ENCODE assay signal across 11 mouse cellular contexts in genomic region chr5:9622264-9623094, GRCm38 (mm10).
DNase-seq lines count a peak whose midpoint lies in the region; ATAC-seq lines count a peak whose summit lies in the region.
"Had no signal": no experiment of that assay in that cellular context is flagged by ENCODE, and none has a peak within 500 bp of the region (broad histone marks: within the 10 kb centered on the region; RNA-seq: fewer than 3 reads in every experiment).

No protein-coding gene starts in this region.

- no peaks in the 10 kb centered on the region for H3K36me3 ChIP-seq in midbrain, embryonic 11.5 days (ENCODE audit: control insufficient read depth, insufficient read depth, low read length)
- H3K36me3 ChIP-seq in liver, embryonic 12.5 days, result no peaks in the 10 kb centered on the region

- H3K27me3 ChIP-seq in midbrain, embryonic 11.5 days (ENCODE audit: control insufficient read depth, insufficient read depth, low read length), result no peaks in the 10 kb centered on the region
- no peaks in the 10 kb centered on the region for H3K27me3 ChIP-seq in liver, embryonic 12.5 days (replicated peaks)

- peaks cover 7% of the 10 kb centered on the region for H3K4me1 ChIP-seq in midbrain, embryonic 11.5 days (ENCODE audit: control insufficient read depth, insufficient read depth, low read length)
- no peaks in the 10 kb centered on the region for H3K4me1 ChIP-seq in liver, embryonic 12.5 days

- no peak overlapping the region for H3K4me2 ChIP-seq in midbrain, embryonic 11.5 days
- no peak overlapping the region for H3K4me2 ChIP-seq in liver, embryonic 12.5 days
- H3K4me2 ChIP-seq: lung, embryonic 14.5 days had no signal

- no peaks in the 10 kb centered on the region for H3K9me3 ChIP-seq in midbrain, embryonic 11.5 days (ENCODE audit: control insufficient read depth, low read length)
- H3K9me3 ChIP-seq in liver, embryonic 12.5 days (replicated peaks), result no peaks in the 10 kb centered on the region

- no peak overlapping the region for H3K4me3 ChIP-seq in midbrain, embryonic 11.5 days (ENCODE audit: low read depth, low read length)
- H3K4me3 ChIP-seq in liver, embryonic 12.5 days, result no peak overlapping the region

- peak; percentile 17 to 36 for DNase-seq in cerebellum, postnatal 10 days
- no peak for DNase-seq in cerebellum, adult 9-11 months
- peak; percentile 82 for DNase-seq in retina, postnatal 1 day
- DNase-seq in retina, embryonic 14.5 days (ENCODE audit: low spot score), result no peak
- peak; percentile 88 for DNase-seq in midbrain, embryonic 11.5 days (ENCODE audit: low spot score, missing footprints)
- no peak for DNase-seq in heart, adult 8-10 months (ENCODE audit: low spot score)
- DNase-seq in c-Kit-positive CD71-positive TER-119-positive erythroid progenitor cells, embryonic 14.5 days (ENCODE audit: low spot score), result no peak
- DNase-seq: gastrocnemius, postnatal 36 days; kidney, adult 11 months; lung, embryonic 14.5 days had no signal

- 52% methylated on average over 4 of the region's 4 CpGs for WGBS in midbrain, embryonic 11.5 days
- 51% methylated on average over 4 of the region's 4 CpGs for WGBS in liver, embryonic 12.5 days (ENCODE audit: insufficient replicate concordance)

- peak; percentile 53 for ATAC-seq in midbrain, embryonic 11.5 days (ENCODE audit: low FRiP score)
- ATAC-seq in liver, embryonic 12.5 days, result no peak

- no peak overlapping the region for H3K27ac ChIP-seq in midbrain, embryonic 11.5 days (ENCODE audit: low read depth, low read length)
- no peak overlapping the region for H3K27ac ChIP-seq in liver, embryonic 12.5 days

- no peak overlapping the region for H3K9ac ChIP-seq in midbrain, embryonic 11.5 days (ENCODE audit: low read length)
- H3K9ac ChIP-seq in liver, embryonic 12.5 days, result no peak overlapping the region
- H3K9ac ChIP-seq: lung, embryonic 14.5 days had no signal

Comparison
In these comparisons a context has a peak if more than half of its experiments do, and no peak if none do; other contexts are left out.
1. DNase-seq: peak in cerebellum, postnatal 10 days (2 of 2), retina, postnatal 1 day (single experiment) and midbrain, embryonic 11.5 days (single experiment); none in cerebellum, adult 9-11 months (single experiment), retina, embryonic 14.5 days (single experiment), heart, adult 8-10 months (single experiment) and c-Kit-positive CD71-positive TER-119-positive erythroid progenitor cells, embryonic 14.5 days (single experiment).